8 mouse cellular contexts compared by ENCODE assay signal in the genomic region with DNA sequence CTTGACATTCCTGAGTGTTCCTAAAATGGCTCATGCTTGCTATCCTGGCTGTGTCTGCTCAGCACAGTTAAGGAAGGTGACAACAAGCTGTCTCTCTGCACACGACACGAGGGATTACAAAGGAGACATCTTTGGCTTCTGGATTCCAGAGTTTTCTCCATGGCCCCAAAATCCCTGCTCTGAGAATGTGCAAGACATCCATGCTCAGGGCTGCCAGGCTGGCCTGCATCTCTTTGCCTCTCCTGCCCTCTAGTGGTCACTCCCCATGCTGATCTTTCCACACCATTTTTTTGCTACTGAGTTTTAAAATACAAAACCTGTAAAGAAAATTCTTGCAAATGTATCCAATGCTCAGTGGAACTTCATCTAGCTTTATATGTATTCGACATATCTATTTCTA. TPM values are rescaled to one million over a fixed set of nuclear protein-coding genes. Genes with fewer than 3 reads are reported as not detected.
DNase-seq lines count a peak whose midpoint lies in the region; ATAC-seq and TF ChIP-seq lines count a peak whose summit lies in the region.

No protein-coding gene starts in this region.

- H3K4me3 ChIP-seq in lung, embryonic 14.5 days (ENCODE audit: low read depth, low read length): no peak overlapping the region

- H3K4me2 ChIP-seq in lung, embryonic 14.5 days: no peak overlapping the region

- no peak overlapping the region for H3K27ac ChIP-seq in lung, embryonic 14.5 days (ENCODE audit: low read depth)

- no peaks in the 10 kb centered on the region for H3K27me3 ChIP-seq in lung, embryonic 14.5 days (ENCODE audit: insufficient read depth, low read length)

- H3K9me3 ChIP-seq in lung, embryonic 14.5 days (ENCODE audit: low read depth, low read length): no peaks in the 10 kb centered on the region

- no peak overlapping the region for H3K9ac ChIP-seq in lung, embryonic 14.5 days

- peak; percentile 69 for ATAC-seq in lung, embryonic 14.5 days (ENCODE audit: insufficient read depth)

- TF ChIP-seq CTCF in lung, embryonic 14.5 days (IDR thresholded peaks at IDR 0.05; ENCODE audit: low read depth): peak; percentile 90

- no peaks in the 10 kb centered on the region for H3K36me3 ChIP-seq in lung, embryonic 14.5 days (ENCODE audit: insufficient read depth)

- DNase-seq in CD4-positive helper T cell, adult 2 months (ENCODE audit: low read depth, low spot score): peak; percentile 69
- peak; percentile 86 for DNase-seq in adrenal gland, postnatal 10 days
- peak; percentile 76 for DNase-seq in embryo, embryonic 9.5 days (ENCODE audit: extremely low spot score)
- peak; percentile 74 for DNase-seq in heart, adult 8-10 months (ENCODE audit: low spot score)
- DNase-seq in kidney, postnatal 4 days: peak; percentile 86 to 89
- peak; percentile 89 for DNase-seq in lung, embryonic 14.5 days
- DNase-seq in retina, embryonic 14.5 days (ENCODE audit: low spot score): peak; percentile 90
- DNase-seq in thymus, postnatal 25 days: peak; percentile 72

- WGBS in lung, embryonic 14.5 days: 3% methylated on average over 3 of the region's 3 CpGs

- H3K4me1 ChIP-seq in lung, embryonic 14.5 days (ENCODE audit: insufficient read depth): no peaks in the 10 kb centered on the region

RNA-seq across cellular contexts. Expression of a gene that starts 23.5 kb away (rescaled TPM):
- total RNA-seq in adrenal gland, postnatal 10 days (2021): not detected
- not detected for total RNA-seq in heart, adult 8-10 months (2022)
- not detected in 2 replicates for polyA plus RNA-seq in lung, embryonic 14.5 days (2014; fragmentation: Nextera tagmentation; extraction: Ambion mirVana)

RNA-seq across cellular contexts. Expression of a gene that starts 34.4 kb away (rescaled TPM):
- 10 to 100 TPM; 65.7 to 80.1 TPM for total RNA-seq in adrenal gland, postnatal 10 days (2021)
- 10 to 100 TPM; 37.4 to 51.6 (median 46.4) TPM for total RNA-seq in heart, adult 8-10 months (2022)
- polyA plus RNA-seq in lung, embryonic 14.5 days (2014; fragmentation: Nextera tagmentation; extraction: Ambion mirVana): 72.5 and 75.0 TPM in 2 replicates
